Mouse (Mus musculus) hindbrain, embryonic 16.5 days (tissue): ENCODE measurements around the gene B4galnt4. TPM values are rescaled to one million over a fixed set of nuclear protein-coding genes. Genes with fewer than 3 reads are reported as not detected.
"Not testable (repeated sequence)": the region's sequence is repeated elsewhere in the genome, so short reads cannot be mapped to it uniquely, and the experiment has no call there.

Experiments
- ATAC-seq: fragments of 200-750 bp; cut with Nextera tagmentation; 2 replicates; pipeline ENCODE4 v1.8.0; 2017; ENCODE audit warnings: moderate TSS enrichment, moderate library complexity
- H3K27ac ChIP-seq: fragments of 300-500 bp; sonication (generic); 2 replicates; pipeline ENCODE4 v1.5.1; 2014; ENCODE audit warnings: low read depth, mild to moderate bottlenecking, control low read depth, low read length, moderate library complexity
- H3K27me3 ChIP-seq: fragments of 300-500 bp; sonication (generic); replicated peaks from 2 replicates; pipeline ENCODE4 v1.6.1; 2014; ENCODE audit warnings: low read length; ENCODE audit not compliant: control insufficient read depth, insufficient read depth
- H3K36me3 ChIP-seq: fragments of 300-500 bp; sonication (generic); 2 replicates; pipeline ENCODE4 v1.6.1; 2014; ENCODE audit warnings: mild to moderate bottlenecking, low read length, moderate library complexity, mixed read lengths; ENCODE audit not compliant: control insufficient read depth, insufficient read depth
- H3K4me1 ChIP-seq: fragments of 300-500 bp; sonication (generic); 2 replicates; pipeline ENCODE4 v1.6.1; 2014; ENCODE audit warnings: low read depth, low read length; ENCODE audit not compliant: control insufficient read depth, insufficient read depth
- H3K4me2 ChIP-seq: fragments of 300-500 bp; sonication (generic); 2 replicates; pipeline ENCODE4 v1.6.1; 2014; ENCODE audit warnings: mild to moderate bottlenecking, low read length, control low read depth, moderate library complexity
- H3K4me3 ChIP-seq: fragments of 300-500 bp; sonication (generic); 2 replicates; pipeline ENCODE4 v1.5.1; 2014; ENCODE audit warnings: mild to moderate bottlenecking, low read length, control low read depth, moderate library complexity
- H3K9ac ChIP-seq: fragments of 300-500 bp; sonication (generic); 2 replicates; pipeline ENCODE4 v1.6.1; 2014; ENCODE audit warnings: low read depth, mild to moderate bottlenecking, control low read depth, low read length, moderate library complexity
- H3K9me3 ChIP-seq: fragments of 300-500 bp; sonication (generic); 2 replicates; pipeline ENCODE4 v1.6.1; 2014; ENCODE audit warnings: mild to moderate bottlenecking, low read length, moderate library complexity; ENCODE audit not compliant: control insufficient read depth
- WGBS: fragments of 180-500 bp; shearing (Covaris S2); extraction: QIAGEN DNeasy Blood & Tissue Kit; methylation state at CpG from one replicate; pipeline ENCODE4 v1.1.7; 2014; 5-methylcytosine and 5-hydroxymethylcytosine counted together
- polyA plus RNA-seq: library from polyadenylated mRNA; unstranded; fragments of >200 nt; fragmentation: Nextera tagmentation; extraction: Ambion mirVana; gene quantifications from 2 replicates; pipeline ENCODE4 v1.2.1, GENCODE M21; 2015

Gene B4galnt4
- polyA plus RNA-seq, 1 experiment from 2014 or later = 53.3 TPM

DNA sequence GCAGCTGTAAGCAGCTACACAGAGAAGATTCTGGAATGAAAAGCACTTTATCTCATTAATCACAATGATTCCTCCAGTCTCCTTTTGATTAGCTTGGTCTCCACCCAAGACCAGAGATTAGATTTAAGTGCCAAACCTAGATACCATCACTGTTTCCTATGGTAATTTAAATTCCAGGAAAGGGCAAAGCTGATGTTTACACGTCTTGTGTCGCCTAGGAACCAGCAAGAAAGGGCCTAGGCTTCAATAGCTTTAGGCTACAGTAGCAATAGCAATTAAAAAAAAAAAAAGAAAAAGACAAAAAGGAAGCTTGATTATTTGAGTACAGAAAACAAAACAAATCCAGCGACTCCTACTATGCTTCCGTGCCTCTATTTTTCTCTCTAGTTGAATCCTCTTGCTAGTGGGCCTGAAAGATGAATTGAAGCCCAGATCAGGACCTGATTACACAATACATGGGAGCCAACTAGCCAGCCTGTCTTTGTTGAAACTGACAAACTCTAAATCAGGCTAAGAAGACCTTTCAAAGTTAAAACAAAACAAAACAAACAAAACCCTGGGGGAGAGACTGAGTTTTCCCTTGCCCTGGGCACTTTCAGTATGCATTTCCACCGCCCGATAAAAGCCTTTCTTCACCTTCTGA, 34.7 kb upstream of the B4galnt4 start:
- no peak overlapping the region for H3K4me3 ChIP-seq
- ATAC-seq = peak; percentile 53
- no peaks in the 10 kb centered on the region for H3K9me3 ChIP-seq
- no peak overlapping the region for H3K4me2 ChIP-seq
- H3K27ac ChIP-seq = peak overlapping the region; percentile 64
- H3K27me3 ChIP-seq = no peaks in the 10 kb centered on the region
- H3K4me1 ChIP-seq = peaks cover 4% of the 10 kb centered on the region; the same call in 1 of the 2 replicates
- H3K9ac ChIP-seq = no peak overlapping the region
- no peaks in the 10 kb centered on the region for H3K36me3 ChIP-seq
- 16% methylated on average over 6 of the region's 6 CpGs for WGBS

DNA sequence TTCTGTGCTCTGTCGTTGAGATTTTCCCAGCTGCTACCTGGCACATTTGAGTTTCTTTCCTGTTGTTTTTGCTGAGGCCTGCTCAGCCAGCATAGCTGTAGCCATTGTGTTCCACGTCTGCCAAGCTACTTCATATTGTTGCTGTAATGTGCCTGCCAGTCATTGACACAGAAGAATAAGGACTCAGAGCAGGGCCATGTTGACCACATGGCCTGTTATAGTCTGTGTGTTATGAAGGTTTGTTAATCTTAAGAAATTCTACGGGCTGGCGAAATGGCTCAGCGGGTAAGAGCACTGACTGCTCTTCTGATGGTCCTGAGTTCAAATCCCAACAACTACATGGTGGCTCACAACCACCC, 34.2 kb upstream of the B4galnt4 start:
- Histone ChIP-seq H3K27me3 (no peaks in the 10 kb centered on the region), H3K4me1 (peaks cover 4% of the 10 kb centered on the region; the same call in 1 of the 2 replicates), H3K36me3 (no peaks in the 10 kb centered on the region), H3K4me2 (no peak overlapping the region), H3K4me3 (no peak overlapping the region), H3K9me3 (no peaks in the 10 kb centered on the region), H3K27ac (peak overlapping the region; percentile 64), H3K9ac (no peak overlapping the region)
- WGBS = 32% methylated on average over 5 of the region's 5 CpGs
- peak; percentile 67 for ATAC-seq

DNA sequence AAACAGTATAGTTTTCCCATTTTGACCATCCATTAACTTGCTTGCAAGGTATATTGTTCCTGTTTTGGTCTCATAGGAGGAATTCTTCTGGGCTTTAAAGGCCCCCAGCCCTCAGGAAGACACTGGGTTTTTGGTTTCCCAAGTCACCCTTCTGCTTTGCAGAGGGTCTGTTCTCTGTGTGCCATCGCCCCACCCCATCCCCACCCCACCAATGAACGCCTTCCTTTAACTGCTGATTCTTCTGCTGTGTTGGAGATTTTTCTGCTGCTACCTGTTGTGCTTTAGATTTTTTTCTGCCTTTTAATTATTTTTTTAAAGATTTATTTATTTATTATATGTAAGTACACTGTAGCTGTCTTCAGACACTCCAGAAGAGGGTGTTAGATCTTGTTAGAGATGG, 32.1 kb upstream of the B4galnt4 start, which contains the start of gene Gm17387:
Gene Gm17387, plus strand, starts transcription at position 301 of the 400 bp plus-strand sequence.
- Histone ChIP-seq H3K36me3 (no peaks in the 10 kb centered on the region), H3K9me3 (no peaks in the 10 kb centered on the region), H3K4me2 (no peak within 1 kb of the TSS), H3K27me3 (no peaks in the 10 kb centered on the region), H3K27ac (no peak within 1 kb of the TSS), H3K9ac (no peak within 1 kb of the TSS), H3K4me1 (peaks cover 4% of the 10 kb centered on the region; the same call in 1 of the 2 replicates), H3K4me3 (no peak within 1 kb of the TSS)
- 96% methylated on average over 2 of the region's 2 CpGs for WGBS
- ATAC-seq = no peak

DNA sequence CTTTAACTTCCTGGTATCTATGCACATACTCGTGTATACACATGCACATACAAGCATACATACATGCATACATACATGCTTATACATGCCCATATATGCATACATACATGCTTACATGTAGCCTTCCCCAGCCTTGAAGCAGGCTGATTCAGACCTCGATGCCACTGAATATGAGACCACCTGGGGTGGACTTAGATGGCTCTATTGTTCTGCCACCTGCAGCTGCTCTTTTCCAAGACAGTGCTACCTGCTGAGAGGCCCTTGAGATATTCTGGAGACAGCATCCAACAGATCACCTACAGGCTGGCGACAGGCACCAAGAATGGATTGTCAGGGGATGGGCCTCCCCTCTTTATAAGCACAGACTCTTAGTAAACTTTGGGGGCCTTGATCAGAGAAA, 30.5 kb upstream of the B4galnt4 start:
- Histone ChIP-seq H3K27me3 (no peaks in the 10 kb centered on the region), H3K4me2 (no peak overlapping the region), H3K9me3 (no peaks in the 10 kb centered on the region), H3K36me3 (no peaks in the 10 kb centered on the region), H3K9ac (no peak overlapping the region), H3K4me1 (peaks cover 4% of the 10 kb centered on the region; the same call in 1 of the 2 replicates), H3K27ac (no peak overlapping the region), H3K4me3 (no peak overlapping the region)
- 41% methylated on average over 3 of the region's 3 CpGs for WGBS
- no peak for ATAC-seq

DNA sequence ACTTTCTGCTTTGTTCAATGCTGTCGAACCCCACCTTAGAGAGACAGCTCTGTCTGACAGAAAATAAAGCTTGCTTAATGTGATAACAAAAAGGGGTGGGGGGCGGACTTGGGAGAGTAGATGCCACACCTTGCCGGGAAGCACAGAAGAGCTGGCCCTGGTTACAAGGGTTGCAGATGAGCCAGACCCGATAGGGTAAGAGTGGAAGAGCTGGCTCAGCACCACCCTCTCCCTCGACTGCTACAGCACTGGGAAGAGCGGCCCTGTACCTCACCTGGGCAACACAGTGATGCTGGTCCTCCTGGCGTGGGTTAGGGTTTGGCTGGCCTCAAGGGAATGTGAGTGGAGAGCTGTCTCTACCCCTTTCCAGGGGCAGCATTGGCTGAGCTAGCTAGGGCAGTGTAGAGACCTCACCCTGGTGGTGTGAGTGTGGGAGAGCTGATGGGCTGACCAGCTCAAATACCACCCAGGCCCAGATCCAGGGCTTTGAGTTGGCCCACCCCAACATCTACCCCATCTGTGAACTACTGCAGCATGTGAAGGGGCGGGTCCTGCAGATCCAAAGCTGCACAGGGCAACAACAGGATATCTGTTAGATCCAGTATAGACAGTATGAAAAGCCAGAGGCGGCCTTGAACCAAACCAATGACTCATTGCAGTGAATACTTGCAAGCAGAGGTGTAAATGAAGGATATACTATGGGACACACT, 28.3 kb upstream of the B4galnt4 start:
- WGBS = 79% methylated on average over 9 of the region's 9 CpGs
- ATAC-seq = no peak

DNA sequence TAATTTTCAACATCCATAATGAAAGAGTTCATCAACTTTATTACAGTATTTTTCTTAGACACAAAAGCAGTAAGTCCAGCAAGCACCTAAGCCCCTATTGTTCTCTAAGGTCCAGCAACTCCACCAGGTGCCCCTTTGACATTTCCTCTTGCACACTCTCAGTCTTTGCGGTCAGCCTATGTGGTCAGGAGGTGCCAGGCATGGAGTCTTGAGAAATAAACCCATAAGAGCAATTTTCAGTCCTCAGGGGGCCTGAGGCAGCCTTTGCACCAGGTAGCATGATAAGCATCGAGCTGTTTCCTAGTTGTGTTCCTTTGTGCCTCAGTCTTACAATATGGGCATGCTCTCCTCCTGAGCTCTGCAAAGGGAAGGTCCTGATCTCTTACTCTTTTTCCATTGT, 24.3 kb upstream of the B4galnt4 start:
- 87% methylated on average over 1 of the region's 2 CpGs for WGBS

More for the DNA sequence above, 28.3 kb upstream of the B4galnt4 start:
- no peak overlapping the region for H3K27ac ChIP-seq
- no peaks in the 10 kb centered on the region for H3K27me3 ChIP-seq
- H3K9me3 ChIP-seq = no peaks in the 10 kb centered on the region
- H3K4me3 ChIP-seq = no peak overlapping the region
- no peak overlapping the region for H3K9ac ChIP-seq
- H3K4me2 ChIP-seq = no peak overlapping the region
- no peaks in the 10 kb centered on the region for H3K4me1 ChIP-seq
- H3K36me3 ChIP-seq = no peaks in the 10 kb centered on the region

DNA sequence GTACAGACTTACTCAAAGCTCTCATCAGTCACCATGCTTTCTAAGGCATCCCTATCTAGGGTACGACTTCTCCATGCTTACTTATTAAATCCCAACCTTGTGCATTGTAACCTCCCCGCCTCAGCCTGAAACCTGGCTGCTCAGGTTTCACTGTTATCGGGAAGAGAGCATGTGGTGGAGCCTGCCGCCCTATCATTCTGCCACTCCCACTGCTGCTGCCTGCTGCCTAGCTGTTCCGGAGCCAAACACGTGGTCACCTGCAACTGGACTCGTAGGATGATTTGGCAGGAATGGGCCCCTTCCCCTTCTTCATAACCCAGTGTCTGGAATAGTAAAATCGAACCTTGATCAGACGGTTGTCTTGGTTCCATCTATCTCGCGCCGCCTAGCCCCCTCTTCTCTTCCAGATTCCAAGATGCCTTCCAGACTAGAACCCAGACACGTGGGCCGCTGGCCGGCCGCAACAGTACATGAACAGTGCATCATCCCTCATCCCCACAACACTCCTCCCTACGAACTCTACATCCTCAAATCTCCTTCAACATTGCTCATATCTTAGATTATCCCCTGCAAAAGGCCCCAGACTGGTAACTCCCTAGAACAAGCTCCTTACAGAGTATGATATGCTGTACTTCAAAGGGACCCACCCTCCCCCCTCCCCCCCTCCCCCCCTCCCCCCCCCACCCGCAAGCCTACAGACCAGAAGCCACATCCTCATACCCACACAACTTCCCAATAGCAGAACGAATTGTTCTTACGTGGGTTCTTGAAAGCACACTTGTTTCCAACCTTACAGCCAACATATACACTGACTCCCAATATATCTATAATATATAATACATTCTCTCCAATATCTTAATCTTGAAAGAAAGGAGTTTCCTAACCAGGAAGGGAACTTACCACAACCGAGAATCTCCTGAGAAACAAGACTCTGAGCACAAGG, 22.5 kb upstream of the B4galnt4 start:
- H3K9ac ChIP-seq = no peak overlapping the region
- 87% methylated on average over 20 of the region's 21 CpGs for WGBS
- H3K27ac ChIP-seq = no peak overlapping the region
- no peaks in the 10 kb centered on the region for H3K36me3 ChIP-seq
- ATAC-seq = no peak
- H3K4me1 ChIP-seq = no peaks in the 10 kb centered on the region
- no peaks in the 10 kb centered on the region for H3K27me3 ChIP-seq
- no peaks in the 10 kb centered on the region for H3K9me3 ChIP-seq
- H3K4me3 ChIP-seq = no peak overlapping the region
- no peak overlapping the region for H3K4me2 ChIP-seq

More for the DNA sequence above, 24.3 kb upstream of the B4galnt4 start:
- not testable (repeated sequence) for ATAC-seq, H3K9me3 ChIP-seq, H3K9ac ChIP-seq, H3K4me1 ChIP-seq, H3K36me3 ChIP-seq, H3K27ac ChIP-seq, H3K4me3 ChIP-seq, H3K27me3 ChIP-seq, H3K4me2 ChIP-seq

DNA sequence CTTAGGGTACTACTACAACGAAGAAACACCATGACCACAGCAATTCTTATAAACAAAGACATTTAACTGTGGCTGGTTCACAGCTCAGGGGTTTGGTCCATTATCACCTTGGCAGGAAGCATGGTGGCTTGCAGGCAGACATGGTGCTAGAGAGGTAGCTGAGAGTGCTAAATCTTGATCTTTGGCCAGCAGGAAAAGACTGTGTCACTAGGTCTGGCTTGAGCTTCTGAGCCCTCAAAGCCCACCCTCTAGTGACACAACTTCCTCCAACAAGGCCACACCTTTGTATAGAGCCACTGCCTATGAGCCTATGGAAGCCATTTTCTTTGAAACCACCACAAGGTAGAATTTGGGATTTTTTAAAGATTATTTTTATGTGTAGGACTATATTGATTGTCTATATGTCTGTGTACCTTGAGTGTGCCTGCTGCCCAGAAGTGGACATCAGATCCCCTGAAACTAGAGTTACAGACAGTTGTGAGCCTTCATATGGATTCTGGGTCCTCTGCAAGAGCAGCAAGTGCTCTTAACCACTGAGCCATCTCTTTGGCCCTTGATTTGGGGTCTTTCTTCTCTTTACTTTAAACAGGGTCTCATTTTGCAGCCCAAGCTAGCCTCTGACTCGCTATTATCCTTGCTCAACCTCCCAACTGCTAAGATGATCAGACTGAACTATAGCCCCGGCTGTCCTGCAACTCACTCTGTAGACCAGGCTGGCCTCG, 21.4 kb upstream of the B4galnt4 start:
- H3K4me1 ChIP-seq = no peaks in the 10 kb centered on the region
- WGBS = 90% methylated on average over 4 of the region's 4 CpGs
- H3K9ac ChIP-seq = no peak overlapping the region
- H3K36me3 ChIP-seq = no peaks in the 10 kb centered on the region
- no peaks in the 10 kb centered on the region for H3K9me3 ChIP-seq
- H3K27me3 ChIP-seq = no peaks in the 10 kb centered on the region
- no peak for ATAC-seq
- H3K4me3 ChIP-seq = no peak overlapping the region
- no peak overlapping the region for H3K27ac ChIP-seq
- H3K4me2 ChIP-seq = no peak overlapping the region
